Mouse (Mus musculus) kidney, postnatal 0 days (tissue): ENCODE data around the gene Prr3. TPM values are rescaled to one million over a fixed set of nuclear protein-coding genes. Genes with fewer than 3 reads are reported as not detected.

Source experiments
- ATAC-seq: fragments of 200-750 bp; cut with Nextera tagmentation; replicated peaks from 2 replicates; pipeline ENCODE4 v1.8.0; 2017; ENCODE audit warnings: low read depth, moderate number of reproducible peaks, moderate TSS enrichment, moderate library complexity; ENCODE audit not compliant: low FRiP score
- DNase-seq: peaks from one replicate; pipeline ENCODE4 v3.0.0-alpha.2; 2016; ENCODE audit warnings: low spot score
- H3K27ac ChIP-seq: fragments of 300-500 bp; sonication (generic); 2 replicates; pipeline ENCODE4 v1.5.1; 2014; ENCODE audit warnings: mild to moderate bottlenecking
- H3K27me3 ChIP-seq: fragments of 300-500 bp; sonication (generic); 2 replicates; pipeline ENCODE4 v1.6.1; 2014; ENCODE audit warnings: low read length, mixed read lengths; ENCODE audit not compliant: insufficient read depth
- H3K36me3 ChIP-seq: fragments of 300-500 bp; sonication (generic); 2 replicates; pipeline ENCODE4 v1.6.1; 2014; ENCODE audit warnings: low read length, mixed read lengths; ENCODE audit not compliant: insufficient read depth
- H3K4me1 ChIP-seq: fragments of 300-500 bp; sonication (generic); replicated peaks from 2 replicates; pipeline ENCODE4 v1.6.1; 2014; ENCODE audit warnings: antibody characterized with exemption, low read length, mixed read lengths; ENCODE audit not compliant: insufficient read depth
- H3K4me2 ChIP-seq: fragments of 300-500 bp; sonication (generic); 2 replicates; pipeline ENCODE4 v1.6.1; 2014; ENCODE audit warnings: mild to moderate bottlenecking, low read length, moderate library complexity, mixed read lengths
- H3K4me3 ChIP-seq: fragments of 300-500 bp; sonication (generic); replicated peaks from 2 replicates; pipeline ENCODE4 v1.5.1; 2014; ENCODE audit warnings: low read depth, low read length
- H3K9ac ChIP-seq: fragments of 300-500 bp; sonication (generic); 2 replicates; pipeline ENCODE4 v1.6.1; 2014; ENCODE audit warnings: low read depth, low read length
- H3K9me3 ChIP-seq: fragments of 300-500 bp; sonication (generic); replicated peaks from 2 replicates; pipeline ENCODE4 v1.6.1; 2016; ENCODE audit warnings: low read length, inconsistent platforms, mixed read lengths
- CTCF ChIP-seq: IDR thresholded peaks from 2 replicates; pipeline ENCODE4 v1.5.1; 2016; ENCODE audit warnings: antibody characterized with exemption, low read depth, mild to moderate bottlenecking, moderate library complexity
- WGBS: fragments of 180-500 bp; shearing (Covaris S2); extraction: QIAGEN DNeasy Blood & Tissue Kit; methylation state at CpG from one replicate; pipeline ENCODE4 v1.1.7; 2014; 5-methylcytosine and 5-hydroxymethylcytosine counted together
- microRNA counts: library from miRNA; unstranded; fragments of <30 nt; microRNA quantifications from one replicate; lab custom pipeline; 2015
- microRNA-seq: library from miRNA; unstranded; fragments of <30 nt; microRNA quantifications from one replicate; pipeline ENCODE4, GENCODE M21; 2016
- polyA plus RNA-seq: library from polyadenylated mRNA; unstranded; fragments of >200 nt; fragmentation: Nextera tagmentation; extraction: Ambion mirVana; gene quantifications from 2 replicates; pipeline ENCODE4 v1.2.1, GENCODE M21; 2015

The Prr3 gene
- polyA plus RNA-seq, 1 experiment from 2014 or later, result 29.3 TPM

- H3K27ac ChIP-seq, result no peak overlapping the region
- H3K27me3 ChIP-seq, result no peaks in the 10 kb centered on the region
- TF ChIP-seq CTCF, result no peak
- H3K4me3 ChIP-seq, result no peak overlapping the region
- H3K4me1 ChIP-seq, result no peaks in the 10 kb centered on the region
- no peak for ATAC-seq
- peaks cover 32% of the 10 kb centered on the region for H3K36me3 ChIP-seq
- no peaks in the 10 kb centered on the region for H3K9me3 ChIP-seq
- 89% methylated on average over 4 of the region's 4 CpGs for WGBS
- no peak overlapping the region for H3K4me2 ChIP-seq
- no peak overlapping the region for H3K9ac ChIP-seq
- DNase-seq, result no peak
Observed at GRCm38 (mm10) chr17:35932608-35933007, 47.4 kb downstream of the Prr3 start.

- WGBS, result 96% methylated on average over 12 of the region's 12 CpGs
- H3K4me1 ChIP-seq, result no peaks in the 10 kb centered on the region
- DNase-seq, result no peak
- peaks cover 45% of the 10 kb centered on the region for H3K36me3 ChIP-seq
- no peaks in the 10 kb centered on the region for H3K27me3 ChIP-seq
- ATAC-seq, result peak; percentile 52
- H3K27ac ChIP-seq, result no peak overlapping the region
- TF ChIP-seq CTCF, result no peak
- no peaks in the 10 kb centered on the region for H3K9me3 ChIP-seq
- no peak overlapping the region for H3K4me2 ChIP-seq
- H3K4me3 ChIP-seq, result no peak overlapping the region
- H3K9ac ChIP-seq, result no peak overlapping the region
Observed at GRCm38 (mm10) chr17:35930627-35931026, 49.4 kb downstream of the Prr3 start.

- Histone ChIP-seq H3K36me3 (peaks cover 54% of the 10 kb centered on the region), H3K27me3 (no peaks in the 10 kb centered on the region), H3K4me2 (no peak overlapping the region), H3K4me1 (no peaks in the 10 kb centered on the region), H3K4me3 (no peak overlapping the region), H3K27ac (no peak overlapping the region), H3K9ac (no peak overlapping the region), H3K9me3 (no peaks in the 10 kb centered on the region)
- DNase-seq (no peak), ATAC-seq (no peak)
- TF ChIP-seq CTCF, result no peak
- 97% methylated on average over 2 of the region's 2 CpGs for WGBS
Observed at GRCm38 (mm10) chr17:35929534-35929933, 50.5 kb downstream of the Prr3 start.

DNA sequence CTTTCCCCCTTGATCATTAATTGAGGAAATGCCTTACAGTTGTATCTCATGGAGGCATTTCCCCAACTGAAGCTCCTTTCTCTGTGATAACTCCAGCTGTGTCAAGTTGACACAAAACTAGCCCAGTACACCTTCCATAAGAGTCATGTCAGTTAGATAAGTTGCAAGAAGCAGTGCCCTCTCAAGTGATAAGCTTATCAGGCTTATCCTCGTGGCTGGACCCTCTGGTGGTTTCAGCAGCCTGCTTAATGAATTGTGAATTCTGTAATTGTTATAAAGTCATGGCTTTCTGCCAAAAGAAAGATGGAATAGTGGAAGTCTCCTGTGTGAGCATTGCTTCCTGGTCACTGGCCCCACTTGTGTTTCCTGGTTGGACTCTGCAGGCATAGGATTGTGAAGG lies 52.6 kb downstream of the Prr3 start:
- H3K4me2 ChIP-seq, result no peak overlapping the region
- H3K27me3 ChIP-seq, result no peaks in the 10 kb centered on the region
- no peak for TF ChIP-seq CTCF
- no peaks in the 10 kb centered on the region for H3K9me3 ChIP-seq
- no peak overlapping the region for H3K27ac ChIP-seq
- peaks cover 70% of the 10 kb centered on the region for H3K36me3 ChIP-seq
- H3K9ac ChIP-seq, result no peak overlapping the region
- no peaks in the 10 kb centered on the region for H3K4me1 ChIP-seq
- WGBS, result 68% methylated on average over 1 of the region's 1 CpGs
- no peak overlapping the region for H3K4me3 ChIP-seq
- ATAC-seq (no peak), DNase-seq (no peak)

- peaks cover 44% of the 10 kb centered on the region for H3K36me3 ChIP-seq
Observed at GRCm38 (mm10) chr17:35923281-35923680, 56.8 kb downstream of the Prr3 start.

GRCm38 (mm10) chr17:35922566-35922965 lies 57.5 kb downstream of the Prr3 start:
- Histone ChIP-seq H3K9me3 (no peaks in the 10 kb centered on the region), H3K9ac (no peak overlapping the region), H3K36me3 (peaks cover 37% of the 10 kb centered on the region), H3K27ac (no peak overlapping the region), H3K4me2 (no peak overlapping the region), H3K4me3 (no peak overlapping the region), H3K4me1 (peaks cover 18% of the 10 kb centered on the region; the same call in 1 of the 2 replicates), H3K27me3 (no peaks in the 10 kb centered on the region)
- WGBS, result 86% methylated on average over 3 of the region's 3 CpGs
- DNase-seq (no peak), ATAC-seq (no peak)
- no peak for TF ChIP-seq CTCF

More at GRCm38 (mm10) chr17:35923281-35923680, 56.8 kb downstream of the Prr3 start:
- ATAC-seq (no peak), DNase-seq (no peak)
- Histone ChIP-seq H3K27me3 (no peaks in the 10 kb centered on the region), H3K27ac (no peak overlapping the region), H3K4me1 (peaks cover 18% of the 10 kb centered on the region; the same call in 1 of the 2 replicates), H3K9me3 (no peaks in the 10 kb centered on the region), H3K4me2 (no peak overlapping the region), H3K4me3 (no peak overlapping the region), H3K9ac (no peak overlapping the region)
- TF ChIP-seq CTCF, result no peak
- WGBS, result 88% methylated on average over 4 of the region's 4 CpGs

MicroRNAs within 50 kb of the gene (microRNA counts, 519-probe panel; counts per million panel counts)
- microRNA mmu-miR-877 (lab: Ali Mortazavi, UCI), result 330 counts per million, percentile 68 among the panel's probes with 10 or more counts

Small RNA genes lying within 50 kb of the gene (microRNA-seq; reads per million reads assigned to microRNA genes)
- gene Mir877, result 33.9 reads per million, percentile 40 among the genes with 10 or more reads in this experiment

Other genes starting within 250 kb of the Prr3 start
- 83.6 and 93.1 TPM in 2 replicates for gene Ier3, start 158.6 kb downstream of the Prr3 start, polyA plus RNA-seq
- gene Flot1, start 157.0 kb downstream of the Prr3 start, polyA plus RNA-seq, result 52.2 and 54.5 TPM in 2 replicates
- 503 and 575 TPM in 2 replicates for gene Tubb5, start 141.9 kb downstream of the Prr3 start, polyA plus RNA-seq
- 5.4 and 5.6 TPM in 2 replicates for gene Mdc1, start 138.7 kb downstream of the Prr3 start, polyA plus RNA-seq
- 36.9 and 44.6 TPM in 2 replicates for gene Nrm, start 118.9 kb downstream of the Prr3 start, polyA plus RNA-seq
- gene Ppp1r18, start 114.6 kb downstream of the Prr3 start, polyA plus RNA-seq, result 16.2 and 17.2 TPM in 2 replicates
- 29.2 and 33.3 TPM in 2 replicates for gene Dhx16, start 100.4 kb downstream of the Prr3 start, polyA plus RNA-seq
- gene 2310061I04Rik, start 82.8 kb downstream of the Prr3 start, polyA plus RNA-seq, result 36.6 and 39.1 TPM in 2 replicates
- gene Atat1, start 70.2 kb downstream of the Prr3 start, polyA plus RNA-seq, result 28.4 and 36.9 TPM in 2 replicates
- 88.4 and 94.7 TPM in 2 replicates for gene Mrps18b, start 63.8 kb downstream of the Prr3 start, polyA plus RNA-seq
- gene Ppp1r10, start 63.8 kb downstream of the Prr3 start, polyA plus RNA-seq, result 28.8 and 29.7 TPM in 2 replicates
- 78.6 and 90.2 TPM in 2 replicates for gene Abcf1, start 10.5 kb downstream of the Prr3 start, polyA plus RNA-seq
- 38.2 and 43.7 TPM in 2 replicates for gene Gnl1, start 385 bp downstream of the Prr3 start, polyA plus RNA-seq
- gene H2-T24, start 40.3 kb upstream of the Prr3 start, polyA plus RNA-seq, result 1.3 and 1.7 TPM in 2 replicates
- gene H2-T23, start 52.6 kb upstream of the Prr3 start, polyA plus RNA-seq, result 14.2 and 16.1 TPM in 2 replicates
- 16.4 and 18.6 TPM in 2 replicates for gene H2-T22, start 62.5 kb upstream of the Prr3 start, polyA plus RNA-seq
- not detected in 2 replicates for gene Gm6034, start 62.7 kb upstream of the Prr3 start, polyA plus RNA-seq
- 0.13 and 0.22 TPM in 2 replicates for gene Gm11127, start 78.1 kb upstream of the Prr3 start, polyA plus RNA-seq
- not detected in 2 replicates for gene Gm19684, start 141.4 kb upstream of the Prr3 start, polyA plus RNA-seq
- not detected in 2 replicates for gene Gm7030, start 149.2 kb upstream of the Prr3 start, polyA plus RNA-seq
- not detected in 2 replicates for gene Gm8909, start 188.3 kb upstream of the Prr3 start, polyA plus RNA-seq
- not detected in 2 replicates for gene H2-T3, start 210.1 kb upstream of the Prr3 start, polyA plus RNA-seq